Mouse (Mus musculus) G1E-ER4 (cell line): ENCODE data around the gene Hist2h2aa1. TPM values are rescaled to one million over a fixed set of nuclear protein-coding genes. Genes with fewer than 3 reads are reported as not detected.

ENCODE experiments used
- GATA1 ChIP-seq: IDR thresholded peaks from one replicate; pipeline ENCODE4 v1.8.0; 2012; ENCODE audit warnings: low read length, inconsistent platforms
- polyA plus RNA-seq: library from polyadenylated mRNA; stranded (reverse); fragments of >175 nt; gene quantifications from 2 replicates; pipeline ENCODE4 v1.2.3, GENCODE M21; 2012

The Hist2h2aa1 gene
- polyA plus RNA-seq, 1 experiment, result 5.8 TPM

- no peak for TF ChIP-seq GATA1
These were observed 18.5 kb downstream of the Hist2h2aa1 start for GRCm38 (mm10) chr3:96263558-96264403.

- no peak for TF ChIP-seq GATA1
These were observed 19.2 kb downstream of the Hist2h2aa1 start for GRCm38 (mm10) chr3:96264404-96264949.

- no peak for TF ChIP-seq GATA1
These were observed 20.9 kb downstream of the Hist2h2aa1 start for GRCm38 (mm10) chr3:96266132-96266710.

- no peak for TF ChIP-seq GATA1
These were observed 22.2 kb downstream of the Hist2h2aa1 start for GRCm38 (mm10) chr3:96267541-96267940.

GRCm38 (mm10) chr3:96268051-96268775 is 22.9 kb downstream of the Hist2h2aa1 start, which contains the start of gene Hist2h3b:
TSS of gene Hist2h3b (plus strand) at chr3:96268654.
- TF ChIP-seq GATA1, result no peak

- no peak for TF ChIP-seq GATA1
These were observed 24.5 kb downstream of the Hist2h2aa1 start, which contains the start of gene Hist2h2bb for GRCm38 (mm10) chr3:96269511-96270474. TSS of gene Hist2h2bb (plus strand) at chr3:96269752.

GRCm38 (mm10) chr3:96273591-96274465 is 28.5 kb downstream of the Hist2h2aa1 start:
- no peak for TF ChIP-seq GATA1

- no peak for TF ChIP-seq GATA1
These were observed 32.1 kb downstream of the Hist2h2aa1 start for GRCm38 (mm10) chr3:96277428-96277799.

GRCm38 (mm10) chr3:96277800-96278624 is 32.7 kb downstream of the Hist2h2aa1 start:
- no peak for TF ChIP-seq GATA1

- no peak for TF ChIP-seq GATA1
These were observed 35.4 kb downstream of the Hist2h2aa1 start for GRCm38 (mm10) chr3:96280660-96281059.

- no peak for TF ChIP-seq GATA1
These were observed 39.2 kb downstream of the Hist2h2aa1 start for GRCm38 (mm10) chr3:96284457-96284856.

GRCm38 (mm10) chr3:96289201-96289600 is 43.9 kb downstream of the Hist2h2aa1 start:
- TF ChIP-seq GATA1, result no peak

- no peak for TF ChIP-seq GATA1
These were observed 47.3 kb downstream of the Hist2h2aa1 start for GRCm38 (mm10) chr3:96292641-96293040.

GRCm38 (mm10) chr3:96293368-96293767 is 48.1 kb downstream of the Hist2h2aa1 start:
- no peak for TF ChIP-seq GATA1
